Mouse (Mus musculus): ENCODE measurements around the gene Gltp. TPM values are rescaled to one million over a fixed set of nuclear protein-coding genes. Genes with fewer than 3 reads are reported as not detected.

Gene Gltp
- 118 TPM in 2 replicates for polyA plus RNA-seq (2012; rRNA removed)

GRCm38 (mm10) chr5:114690633-114691567, at the start of gene Gltp:
Gene Gltp, minus strand, starts transcription at chr5:114690984.
- no peak for DNase-seq (ENCODE audit: low read depth)

GRCm38 (mm10) chr5:114738707-114739241, 48.0 kb upstream of the Gltp start:
- no peak for DNase-seq (ENCODE audit: low read depth)

DNA sequence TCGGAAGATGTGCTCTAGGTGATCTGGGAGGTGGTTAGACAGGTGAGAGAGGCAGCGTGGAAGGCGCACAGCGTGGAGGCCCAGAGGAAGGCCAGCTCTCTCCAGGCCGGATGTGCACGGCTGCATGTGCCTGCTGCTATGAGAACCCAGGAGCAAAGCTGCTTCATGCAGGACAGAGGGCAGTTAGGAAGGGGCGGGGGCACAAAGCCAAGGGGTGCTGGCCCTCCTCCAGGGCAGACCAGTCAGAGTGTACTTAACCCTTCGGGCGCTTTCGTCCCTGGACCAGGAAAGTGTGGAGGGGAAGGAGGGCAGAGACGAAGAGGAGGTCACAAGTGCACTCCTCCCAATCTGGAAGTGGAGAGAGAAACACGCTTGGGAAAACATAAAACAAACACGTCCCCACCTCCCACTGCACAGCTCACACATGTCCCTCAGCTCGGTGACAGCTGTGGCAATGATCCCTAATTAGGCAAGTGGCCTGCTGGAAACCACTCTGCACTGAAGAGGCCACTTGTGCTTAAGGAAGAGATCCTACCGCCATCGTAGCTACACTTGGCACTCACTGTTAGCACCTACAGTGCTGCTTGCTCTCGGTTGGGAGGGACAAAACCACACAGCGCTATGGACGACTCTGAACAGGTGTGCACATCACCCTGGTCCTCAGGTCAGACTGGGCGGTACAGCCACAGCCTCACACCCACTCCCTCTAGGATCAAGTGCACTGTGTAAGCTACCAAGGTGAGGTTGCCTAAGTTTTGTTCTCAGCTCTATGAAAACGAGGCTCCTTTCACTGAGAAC, 46.5 kb upstream of the Gltp start:
- DNase-seq (ENCODE audit: low read depth) = peak; percentile 16

DNA sequence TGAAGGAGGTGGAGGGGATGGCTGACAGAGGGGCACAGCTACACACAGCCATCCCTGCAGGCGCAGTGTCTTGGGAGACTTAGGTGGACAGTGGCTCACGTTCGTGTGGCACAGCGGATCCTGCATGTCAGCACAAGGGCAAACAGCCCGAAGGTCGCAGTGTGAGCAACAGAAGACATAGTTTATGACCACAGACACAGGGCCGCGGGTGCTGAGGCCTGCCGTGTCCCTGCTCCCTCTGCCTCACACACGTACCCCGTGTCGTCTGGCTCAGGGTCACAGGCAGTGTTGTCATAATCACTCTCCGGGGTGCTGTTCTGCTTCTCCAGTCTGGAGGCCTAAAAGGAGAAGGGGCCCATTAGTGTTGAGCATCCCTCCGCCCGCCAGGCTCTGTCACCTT, 42.8 kb upstream of the Gltp start:
- DNase-seq (ENCODE audit: low read depth) = no peak

DNA sequence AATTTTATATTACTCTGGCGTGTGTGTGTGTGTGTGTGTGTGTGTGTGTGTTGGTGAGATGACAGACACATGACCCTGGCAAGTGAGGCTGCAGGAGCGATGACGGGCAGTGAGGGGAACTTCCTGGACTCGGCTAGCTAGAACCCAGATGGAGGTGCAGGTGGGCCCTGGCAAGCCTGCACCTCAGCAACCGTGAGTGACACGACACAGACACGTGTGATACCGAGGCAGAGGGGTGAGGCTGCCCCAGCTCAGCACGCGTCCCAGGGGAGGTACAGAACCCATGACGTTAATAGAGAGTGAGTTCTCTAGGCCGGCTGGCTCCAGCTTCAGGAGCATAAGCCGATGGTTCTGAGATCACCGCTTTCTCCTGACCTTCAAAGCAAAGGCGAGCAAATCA, 41.2 kb upstream of the Gltp start:
- DNase-seq (ENCODE audit: low read depth) = no peak

DNA sequence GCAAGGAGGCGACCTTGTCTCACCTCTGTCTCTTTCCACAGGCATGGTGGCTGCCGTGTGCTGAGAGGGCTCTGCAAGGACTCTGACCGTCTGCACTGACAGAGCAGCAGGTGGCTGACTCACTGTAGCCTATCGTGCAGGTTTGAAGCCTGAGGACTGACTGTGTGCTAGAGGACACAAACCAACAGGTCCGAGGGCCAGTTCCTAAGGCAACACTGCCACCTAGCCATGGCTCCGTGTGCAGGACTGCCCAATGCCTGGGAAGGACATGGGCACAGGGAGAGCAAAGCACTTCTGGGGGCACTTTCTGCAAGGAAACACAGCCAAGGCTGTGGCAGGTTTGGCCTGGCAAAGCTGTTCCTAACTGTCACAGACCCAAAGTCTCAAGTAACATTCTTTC, 40.7 kb upstream of the Gltp start:
- DNase-seq (ENCODE audit: low read depth) = no peak

DNA sequence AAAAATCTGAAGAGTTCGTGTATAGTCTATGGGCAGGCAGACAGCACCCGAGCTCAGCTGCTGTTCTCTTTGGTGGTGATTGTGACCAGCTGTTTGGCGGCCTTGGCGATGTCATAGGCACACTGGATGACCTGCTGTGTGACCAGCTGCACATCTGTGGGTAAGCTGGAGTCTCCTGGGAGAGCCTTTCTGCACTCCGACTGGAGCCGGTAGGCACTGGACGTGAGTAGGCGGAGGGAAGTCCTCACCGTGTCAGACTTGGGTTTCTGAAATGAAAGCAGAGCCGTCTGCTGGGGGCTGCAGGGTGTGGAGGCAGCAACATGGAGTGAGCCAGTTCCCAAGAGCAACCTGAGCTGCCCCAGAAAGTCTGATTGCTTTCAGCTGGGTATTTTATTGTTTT, 39.3 kb upstream of the Gltp start:
- no peak for DNase-seq (ENCODE audit: low read depth)

DNA sequence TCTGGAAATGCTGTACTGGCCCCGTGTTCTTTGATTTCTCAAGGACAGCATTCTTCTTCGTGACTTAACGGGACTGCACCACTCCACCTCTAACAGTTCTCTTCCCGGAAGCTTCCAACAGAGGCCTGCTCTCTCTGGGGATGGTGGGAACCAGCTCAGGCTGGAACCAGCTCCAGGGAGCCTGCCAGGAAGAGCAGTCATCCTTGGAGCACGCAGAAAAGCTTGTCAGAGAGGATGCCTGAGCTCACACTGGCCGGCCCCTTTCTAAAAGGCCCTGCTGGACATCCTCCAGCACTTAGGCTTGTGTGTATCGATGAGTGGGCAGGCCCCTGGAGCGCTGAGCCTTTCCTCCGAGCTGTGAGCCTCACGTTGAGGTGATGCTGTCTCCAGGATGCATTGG, 37.4 kb upstream of the Gltp start:
- DNase-seq (ENCODE audit: low read depth) = no peak

DNA sequence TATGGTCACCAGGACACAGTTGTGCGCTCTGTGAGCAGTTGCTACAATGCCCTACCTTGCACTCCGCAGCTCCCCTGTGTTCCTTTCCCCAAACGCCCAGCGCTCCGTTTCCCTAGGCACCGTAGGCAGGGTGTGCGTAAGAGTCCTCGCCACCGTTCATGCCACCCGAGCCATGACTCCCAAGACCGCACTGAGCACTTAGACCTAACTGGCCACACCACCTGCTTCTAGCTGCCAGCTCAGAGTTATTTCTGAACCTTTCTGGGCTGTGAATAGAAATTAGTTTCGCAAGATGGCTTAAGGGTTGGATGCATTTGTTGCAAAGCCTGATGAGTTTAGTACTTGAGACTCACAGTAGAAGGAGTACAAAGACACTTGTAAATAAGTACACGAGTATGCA, 32.1 kb upstream of the Gltp start:
- DNase-seq (ENCODE audit: low read depth) = no peak

GRCm38 (mm10) chr5:114721969-114722368, 31.2 kb upstream of the Gltp start:
- no peak for DNase-seq (ENCODE audit: low read depth)

GRCm38 (mm10) chr5:114720784-114721183, 30.0 kb upstream of the Gltp start:
- no peak for DNase-seq (ENCODE audit: low read depth)

GRCm38 (mm10) chr5:114719928-114720270, 29.1 kb upstream of the Gltp start:
- DNase-seq (ENCODE audit: low read depth) = no peak

DNA sequence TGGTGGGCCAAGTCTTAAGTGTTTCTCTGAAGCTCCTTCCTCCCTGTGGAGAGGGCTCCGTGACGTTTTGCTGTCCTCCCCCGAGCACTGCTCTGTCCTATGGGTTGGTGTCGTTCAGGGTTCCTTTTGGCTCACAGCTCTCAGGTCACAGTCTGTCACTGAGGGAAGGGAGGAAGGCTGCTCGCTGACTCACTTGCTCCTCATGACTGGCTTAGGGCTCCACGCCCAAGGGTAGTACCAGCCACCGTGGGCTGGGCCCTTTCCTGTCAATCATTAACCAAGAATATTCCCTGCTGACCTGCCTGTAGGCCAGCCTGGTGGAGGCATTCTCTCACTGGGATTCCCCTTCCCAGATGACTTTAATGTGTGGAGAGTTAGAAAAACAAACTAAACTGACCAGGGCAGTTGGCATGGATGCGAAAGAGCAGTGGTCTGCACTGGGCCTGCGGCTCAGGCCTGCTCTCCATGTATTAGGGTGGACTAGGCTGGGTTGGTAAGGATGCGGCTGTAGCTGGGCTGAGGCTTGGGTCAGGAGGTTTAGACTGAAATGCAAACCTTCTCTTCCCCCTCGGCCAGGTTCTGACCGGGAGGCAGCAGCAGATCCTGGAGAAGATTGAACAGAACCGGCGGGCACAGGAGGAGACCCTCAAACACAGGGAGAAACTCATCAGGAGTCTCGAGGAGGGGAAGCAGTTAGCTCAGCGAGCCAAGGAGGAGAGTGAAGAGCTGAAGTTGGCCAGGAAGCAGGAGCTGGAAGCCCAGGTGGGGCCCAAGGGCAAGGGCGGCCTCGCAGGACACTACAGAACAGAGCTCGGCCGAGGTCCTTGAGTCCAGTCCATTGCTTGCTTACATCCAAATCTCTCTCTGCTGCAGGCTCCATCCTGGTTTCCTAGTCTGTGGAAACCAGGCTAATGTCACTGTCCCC, 28.5 kb upstream of the Gltp start:
- DNase-seq (ENCODE audit: low read depth) = no peak

- DNase-seq (ENCODE audit: low read depth) = no peak
Observed at GRCm38 (mm10) chr5:114718483-114718882, 27.7 kb upstream of the Gltp start.

DNA sequence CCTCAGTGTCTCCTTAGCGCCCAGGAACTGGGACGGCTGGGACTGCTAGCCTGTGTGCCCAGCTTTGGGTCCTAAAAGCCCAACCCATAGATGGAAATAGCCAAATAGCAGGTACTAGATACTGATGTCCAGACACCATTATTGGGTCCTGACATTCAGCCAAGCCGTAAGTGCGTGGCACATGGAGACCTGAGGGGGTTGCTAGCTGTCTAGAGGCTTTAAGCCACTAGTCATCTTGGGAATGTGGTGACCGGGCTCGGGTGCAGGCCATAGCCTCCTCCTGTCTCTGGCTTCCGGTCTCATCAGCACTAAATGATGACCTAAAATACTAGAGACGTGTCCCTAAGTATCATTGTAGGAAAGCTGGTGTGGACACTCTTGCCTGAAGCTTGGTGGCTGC, 27.2 kb upstream of the Gltp start:
- DNase-seq (ENCODE audit: low read depth) = no peak

DNA sequence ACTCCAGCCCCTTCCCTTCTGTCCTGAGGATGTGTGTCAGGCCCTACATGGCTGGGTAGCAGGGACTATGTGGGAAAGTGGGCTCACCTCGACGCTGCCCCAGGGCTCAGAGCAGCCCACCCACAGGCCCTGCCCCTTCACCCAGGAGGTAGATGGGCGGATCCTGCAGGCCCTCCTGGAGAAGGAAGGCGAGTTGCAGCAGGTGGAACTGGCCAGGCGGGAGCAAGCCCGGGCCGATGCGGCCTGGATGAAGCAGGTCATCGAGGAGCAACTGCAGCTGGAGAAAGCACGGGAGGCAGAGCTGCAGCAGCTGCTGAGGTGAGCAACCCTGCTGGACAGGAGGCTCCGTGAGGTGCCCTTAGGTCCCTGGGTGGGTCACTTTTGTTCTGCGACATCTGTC, 26.5 kb upstream of the Gltp start:
- DNase-seq (ENCODE audit: low read depth) = no peak

DNA sequence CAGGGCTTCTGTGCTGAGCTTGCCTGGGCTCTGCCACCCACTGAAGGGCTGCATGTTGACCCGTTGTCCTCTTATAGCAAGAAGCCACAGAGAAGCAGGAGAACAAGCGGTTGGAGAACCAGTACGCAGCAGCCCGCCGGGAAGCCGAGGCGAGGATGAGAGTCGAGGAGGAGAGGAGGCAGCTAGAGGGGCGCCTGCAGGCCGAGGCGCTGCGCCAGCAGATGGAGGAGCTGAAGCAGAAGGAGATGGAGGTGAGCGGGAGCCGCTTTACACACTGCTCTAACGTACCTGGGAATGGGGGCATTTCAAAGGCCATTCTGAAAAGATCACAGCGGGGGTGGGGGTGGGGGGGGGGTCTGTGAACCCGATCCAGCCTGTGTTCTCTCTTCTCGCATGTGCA, 23.8 kb upstream of the Gltp start:
- DNase-seq (ENCODE audit: low read depth) = no peak

DNA sequence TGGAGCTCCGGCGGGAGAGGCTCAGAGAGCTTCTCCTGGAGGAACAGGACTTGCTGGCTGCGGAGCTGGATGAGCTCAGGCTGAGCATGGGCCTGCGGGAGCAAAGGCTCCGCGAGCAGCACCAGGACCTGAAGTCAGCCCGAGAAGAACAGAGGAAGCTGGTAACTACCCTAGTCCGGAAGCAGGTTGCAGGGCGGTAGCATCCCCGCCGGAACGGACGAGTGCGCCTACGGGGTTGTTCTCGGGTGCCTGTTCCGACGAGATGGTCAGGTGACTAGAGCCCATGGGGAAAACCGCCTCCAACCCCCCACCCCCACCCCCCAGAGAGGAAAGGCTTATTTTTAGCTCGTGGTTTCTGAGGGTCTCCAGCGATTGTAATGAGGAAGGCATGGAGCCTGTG, 18.6 kb upstream of the Gltp start:
- DNase-seq (ENCODE audit: low read depth) = no peak

DNA sequence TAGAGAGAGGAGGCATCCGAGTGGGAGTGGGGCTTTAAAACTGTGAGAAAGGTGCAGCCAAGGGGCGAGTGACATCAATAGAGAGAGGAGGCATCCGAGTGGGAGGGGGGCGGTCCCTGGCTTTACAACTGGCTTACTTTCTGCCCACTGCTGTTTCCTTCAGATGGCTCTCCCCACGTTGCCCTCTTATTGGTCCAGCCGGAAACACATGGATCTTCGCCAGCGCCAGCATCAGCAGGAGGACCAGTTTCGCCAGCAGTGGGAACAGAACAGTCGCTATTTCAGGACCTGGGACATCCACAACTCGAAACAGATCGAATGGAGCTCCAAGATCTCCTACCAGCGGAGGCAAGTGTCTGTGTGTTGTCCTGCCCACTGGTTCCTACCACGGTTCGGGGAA, 17.7 kb upstream of the Gltp start:
- no peak for DNase-seq (ENCODE audit: low read depth)

DNA sequence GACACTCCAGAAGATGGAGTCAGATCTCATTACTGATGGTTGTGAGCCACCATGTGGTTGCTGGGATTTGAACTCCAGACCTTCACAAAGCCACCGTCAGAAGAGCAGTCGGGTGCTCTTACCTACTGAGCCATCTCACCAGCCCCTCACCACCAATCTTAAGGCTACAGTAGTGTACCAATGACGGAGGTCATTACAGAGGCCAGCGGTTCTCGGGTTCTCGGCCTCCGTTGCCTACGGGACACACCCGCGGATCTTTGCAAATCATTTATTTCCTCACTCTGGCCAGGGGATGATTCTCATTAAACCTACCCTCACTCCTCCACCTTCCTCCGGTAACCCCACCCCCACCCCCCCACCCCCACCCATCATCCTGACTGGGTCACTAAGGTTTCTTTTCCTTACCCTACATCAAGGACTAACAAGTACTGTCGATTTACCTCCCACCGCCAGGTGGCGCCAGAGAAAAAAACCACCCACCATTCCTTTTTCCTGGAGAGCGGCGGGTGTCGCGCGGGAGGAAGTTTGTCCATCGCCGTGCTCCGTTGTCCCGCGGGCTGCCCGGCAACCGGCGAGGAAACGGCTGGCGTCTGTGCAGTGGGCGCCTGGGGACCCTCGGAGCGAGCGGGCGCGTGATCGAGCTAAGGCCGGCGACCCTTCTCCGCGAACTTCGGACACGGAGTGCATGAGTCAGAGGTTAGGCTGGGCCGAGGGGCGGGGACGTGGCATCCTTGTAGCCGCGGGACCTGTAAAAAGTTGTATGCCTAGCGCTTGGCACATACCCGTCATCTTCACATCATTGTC, 16.7 kb upstream of the Gltp start, which contains the start of gene Tchp:
Tchp (plus strand) TSS at position 496 of the 804 bp plus-strand sequence.
- DNase-seq (ENCODE audit: low read depth) = no peak

Measured in gonadal fat pad, adult 2 months (tissue).